Mouse (Mus musculus) myocyte (in vitro differentiated cells): ENCODE measurements around the gene Asf1b. TPM values are rescaled to one million over a fixed set of nuclear protein-coding genes. Genes with fewer than 3 reads are reported as not detected.
"Not testable (repeated sequence)": the region's sequence is repeated elsewhere in the genome, so short reads cannot be mapped to it uniquely, and the experiment has no call there.

Experiments
- H3K27me3 ChIP-seq: one replicate; pipeline ENCODE4 v1.6.1; 2011; ENCODE audit not compliant: control insufficient read depth, insufficient read depth, insufficient read length
- H3K36me3 ChIP-seq: one replicate; pipeline ENCODE4 v1.6.1; 2011; ENCODE audit not compliant: control insufficient read depth, insufficient read depth
- H3K4me2 ChIP-seq: one replicate; pipeline ENCODE4 v1.6.1; 2011; ENCODE audit warnings: low read depth, control low read depth
- H3K4me3 ChIP-seq: one replicate; pipeline ENCODE4 v1.5.1; 2011; ENCODE audit warnings: mild to moderate bottlenecking, control low read depth, moderate library complexity
- H3K79me2 ChIP-seq: one replicate; pipeline ENCODE4 v1.6.1; 2011; ENCODE audit not compliant: control insufficient read depth, insufficient read depth
- H3ac ChIP-seq: one replicate; pipeline ENCODE4 v1.6.1; 2011; ENCODE audit not compliant: control insufficient read depth, insufficient read length
- CEBPB ChIP-seq: IDR thresholded peaks from 2 replicates; pipeline ENCODE4 v1.6.1; 2011; ENCODE audit warnings: mild to moderate bottlenecking, moderate library complexity; ENCODE audit not compliant: poor library complexity, insufficient read depth, severe bottlenecking
- E2F4 ChIP-seq: IDR thresholded peaks from one replicate; pipeline ENCODE4 v1.6.1; 2011; ENCODE audit warnings: mild to moderate bottlenecking, control low read depth, moderate library complexity; ENCODE audit not compliant: insufficient read depth
- MAX ChIP-seq: IDR thresholded peaks from one replicate; pipeline ENCODE4 v1.6.1; 2011; ENCODE audit warnings: low read depth, mild to moderate bottlenecking, control low read depth
- MYOD1 ChIP-seq, 3 experiments: IDR thresholded peaks; one replicate each; pipeline ENCODE4 v1.6.1; 2011; ENCODE audit warnings: control low read depth in 2 of 3, low read depth in 2 of 3, mild to moderate bottlenecking in 2 of 3, moderate library complexity in 1 of 3; ENCODE audit not compliant: insufficient read length in 2 of 3, control insufficient read depth in 1 of 3
- MYOG ChIP-seq, 3 experiments: IDR thresholded peaks; one replicate each; pipeline ENCODE4 v1.6.1; 2011; ENCODE audit warnings: control low read depth in 2 of 3, low read depth in 2 of 3, mild to moderate bottlenecking in 2 of 3; ENCODE audit not compliant: insufficient read length in 2 of 3, control insufficient read depth in 1 of 3, insufficient read depth in 1 of 3
- POLR2A ChIP-seq: IDR thresholded peaks from one replicate; pipeline ENCODE4 v1.6.1; 2011; ENCODE audit warnings: low read depth, mild to moderate bottlenecking, control low read depth, moderate library complexity; ENCODE audit not compliant: insufficient read length
- POLR2AphosphoS2 ChIP-seq: IDR thresholded peaks from one replicate; pipeline ENCODE4 v1.6.1; 2011; ENCODE audit warnings: low read depth, control low read depth; ENCODE audit not compliant: insufficient read length
- REST ChIP-seq: IDR thresholded peaks from one replicate; pipeline ENCODE4 v1.6.1; 2011; ENCODE audit warnings: mild to moderate bottlenecking, control low read depth, moderate library complexity; ENCODE audit not compliant: insufficient read depth, insufficient read length
- SRF ChIP-seq: IDR thresholded peaks from one replicate; pipeline ENCODE4 v1.6.1; 2011; ENCODE audit warnings: low read depth; ENCODE audit not compliant: control insufficient read depth, insufficient read length
- TCF12 ChIP-seq: IDR thresholded peaks from one replicate; pipeline ENCODE4 v1.6.1; 2011; ENCODE audit warnings: mild to moderate bottlenecking, control low read depth; ENCODE audit not compliant: poor library complexity, insufficient read depth, severe bottlenecking
- TCF3 ChIP-seq: IDR thresholded peaks from one replicate; pipeline ENCODE4 v1.6.1; 2011; ENCODE audit warnings: low read depth, control low read depth; ENCODE audit not compliant: insufficient read length
- USF1 ChIP-seq: IDR thresholded peaks from one replicate; pipeline ENCODE4 v1.6.1; 2011; ENCODE audit warnings: low read depth, mild to moderate bottlenecking, control low read depth, moderate library complexity
- polyA plus RNA-seq: library from polyadenylated mRNA; unstranded; fragments of >200 nt; fragmentation: generic; extraction: Trizol; gene quantifications from one replicate; pipeline ENCODE4 v1.2.1, GENCODE M21; 2012; ENCODE audit warnings: missing spikeins

Asf1b gene
- polyA plus RNA-seq, 1 experiment = 36.8 TPM

- no peaks in the 10 kb centered on the region for H3K36me3 ChIP-seq
- no peak overlapping the region for H3K4me3 ChIP-seq
- no peak overlapping the region for H3K4me2 ChIP-seq
- H3K79me2 ChIP-seq = peaks cover 33% of the 10 kb centered on the region
- no peak overlapping the region for H3ac ChIP-seq
- no peaks in the 10 kb centered on the region for H3K27me3 ChIP-seq
- TF ChIP-seq MYOG (IDR thresholded peaks at IDR 0.05; ENCODE audit: control insufficient read depth in 1 of 3, insufficient read depth in 1 of 3, insufficient read length in 2 of 3, low read depth in 2 of 3) (peak in 2 of 3 experiments; percentile 73 to 91), TCF12 (no peak), E2F4 (no peak), SRF (no peak), POLR2A (no peak), CEBPB (no peak), MAX (no peak), MYOD1 (IDR thresholded peaks at IDR 0.05; ENCODE audit: control insufficient read depth in 1 of 3, insufficient read length in 2 of 3, low read depth in 2 of 3) (peak in 2 of 3 experiments; percentile 27 to 80), TCF3 (no peak)
Measured at GRCm38 (mm10) chr8:83980845-83981244, 25.5 kb downstream of the Asf1b start.

- Histone ChIP-seq H3K27me3 (no peaks in the 10 kb centered on the region), H3K36me3 (no peaks in the 10 kb centered on the region), H3ac (no peak overlapping the region), H3K79me2 (peaks cover 26% of the 10 kb centered on the region), H3K4me2 (no peak overlapping the region), H3K4me3 (no peak overlapping the region)
- no peak for TF ChIP-seq SRF
- no peak for TF ChIP-seq MYOD1 (IDR thresholded peaks at IDR 0.05; ENCODE audit: control insufficient read depth in 1 of 3, insufficient read length in 2 of 3, low read depth in 2 of 3)
- no peak for TF ChIP-seq E2F4
- no peak for TF ChIP-seq REST
- TF ChIP-seq USF1 = no peak
- no peak for TF ChIP-seq CEBPB
- TF ChIP-seq TCF3 = no peak
- TF ChIP-seq POLR2AphosphoS2 = no peak
- no peak for TF ChIP-seq MYOG (IDR thresholded peaks at IDR 0.05; ENCODE audit: control insufficient read depth in 1 of 3, insufficient read depth in 1 of 3, insufficient read length in 2 of 3, low read depth in 2 of 3)
- no peak for TF ChIP-seq TCF12
- TF ChIP-seq POLR2A = no peak
- no peak for TF ChIP-seq MAX
Measured at GRCm38 (mm10) chr8:83981533-83981932, 26.2 kb downstream of the Asf1b start.

GRCm38 (mm10) chr8:83982449-83982848 lies 27.1 kb downstream of the Asf1b start:
- H3K79me2 ChIP-seq = peaks cover 17% of the 10 kb centered on the region
- no peaks in the 10 kb centered on the region for H3K27me3 ChIP-seq
- TF ChIP-seq SRF (no peak), MYOG (IDR thresholded peaks at IDR 0.05; ENCODE audit: control insufficient read depth in 1 of 3, insufficient read depth in 1 of 3, insufficient read length in 2 of 3, low read depth in 2 of 3) (no peak), USF1 (no peak), POLR2A (no peak), MAX (no peak), REST (no peak), TCF12 (no peak), POLR2AphosphoS2 (no peak), E2F4 (no peak), TCF3 (no peak), MYOD1 (IDR thresholded peaks at IDR 0.05; ENCODE audit: control insufficient read depth in 1 of 3, insufficient read length in 2 of 3, low read depth in 2 of 3) (no peak), CEBPB (no peak)
- H3ac ChIP-seq = no peak overlapping the region
- no peak overlapping the region for H3K4me2 ChIP-seq
- no peak overlapping the region for H3K4me3 ChIP-seq
- no peaks in the 10 kb centered on the region for H3K36me3 ChIP-seq

- not testable (repeated sequence) for H3K36me3 ChIP-seq, H3K4me2 ChIP-seq, H3ac ChIP-seq, H3K27me3 ChIP-seq, H3K4me3 ChIP-seq, H3K79me2 ChIP-seq
Measured at GRCm38 (mm10) chr8:83983222-83983621, 27.9 kb downstream of the Asf1b start.

GRCm38 (mm10) chr8:83989243-83989642 lies 33.9 kb downstream of the Asf1b start:
- Histone ChIP-seq H3K79me2 (no peaks in the 10 kb centered on the region), H3K4me3 (no peak overlapping the region), H3K27me3 (no peaks in the 10 kb centered on the region), H3K4me2 (no peak overlapping the region), H3K36me3 (peaks cover 25% of the 10 kb centered on the region), H3ac (no peak overlapping the region)
- TF ChIP-seq POLR2A (no peak), REST (no peak), CEBPB (no peak), E2F4 (no peak), MAX (no peak), MYOG (IDR thresholded peaks at IDR 0.05; ENCODE audit: control insufficient read depth in 1 of 3, insufficient read depth in 1 of 3, insufficient read length in 2 of 3, low read depth in 2 of 3) (no peak), TCF3 (no peak), SRF (no peak), POLR2AphosphoS2 (no peak), TCF12 (no peak), USF1 (no peak), MYOD1 (IDR thresholded peaks at IDR 0.05; ENCODE audit: control insufficient read depth in 1 of 3, insufficient read length in 2 of 3, low read depth in 2 of 3) (no peak)
